Mouse (Mus musculus) hindbrain, embryonic 10.5 days (tissue): ENCODE measurements around the gene Skiv2l. TPM values are rescaled to one million over a fixed set of nuclear protein-coding genes. Genes with fewer than 3 reads are reported as not detected.
A peak's percentile ranks its signal among the peaks of the same experiment; 100 is the strongest.

Source experiments
- DNase-seq: peaks from one replicate; pipeline ENCODE4 v3.0.0-alpha.2; 2017; ENCODE audit warnings: low spot score
- H3K27ac ChIP-seq: fragments of 300-500 bp; sonication (generic); 2 replicates; pipeline ENCODE4 v1.5.1; 2016; ENCODE audit warnings: mild to moderate bottlenecking, moderate library complexity
- H3K27me3 ChIP-seq: fragments of 300-500 bp; sonication (generic); 2 replicates; pipeline ENCODE4 v1.6.1; 2016; ENCODE audit warnings: mild to moderate bottlenecking; ENCODE audit not compliant: poor library complexity, insufficient read depth, severe bottlenecking
- H3K36me3 ChIP-seq: fragments of 300-500 bp; sonication (generic); 2 replicates; pipeline ENCODE4 v1.6.1; 2016; ENCODE audit warnings: mild to moderate bottlenecking, moderate library complexity
- H3K4me1 ChIP-seq: fragments of 300-500 bp; sonication (generic); replicated peaks from 2 replicates; pipeline ENCODE4 v1.6.1; 2016; ENCODE audit warnings: mild to moderate bottlenecking
- H3K4me3 ChIP-seq: fragments of 300-500 bp; sonication (generic); 2 replicates; pipeline ENCODE4 v1.5.1; 2016; ENCODE audit warnings: mild to moderate bottlenecking, moderate library complexity
- H3K9me3 ChIP-seq: fragments of 300-500 bp; sonication (generic); 2 replicates; pipeline ENCODE4 v1.6.1; 2016; ENCODE audit warnings: mild to moderate bottlenecking, moderate library complexity
- WGBS: fragments of 180-500 bp; shearing (Covaris S2); methylation state at CpG from one replicate; pipeline ENCODE4 v1.1.7; 2016; 5-methylcytosine and 5-hydroxymethylcytosine counted together
- polyA plus RNA-seq: library from polyadenylated mRNA; unstranded; fragments of >200 nt; fragmentation: Nextera tagmentation; extraction: Ambion mirVana; gene quantifications from 2 replicates; pipeline ENCODE4 v1.2.1, GENCODE M21; 2016

The Skiv2l gene
- polyA plus RNA-seq, 1 experiment from 2014 or later: 65.1 TPM

DNA sequence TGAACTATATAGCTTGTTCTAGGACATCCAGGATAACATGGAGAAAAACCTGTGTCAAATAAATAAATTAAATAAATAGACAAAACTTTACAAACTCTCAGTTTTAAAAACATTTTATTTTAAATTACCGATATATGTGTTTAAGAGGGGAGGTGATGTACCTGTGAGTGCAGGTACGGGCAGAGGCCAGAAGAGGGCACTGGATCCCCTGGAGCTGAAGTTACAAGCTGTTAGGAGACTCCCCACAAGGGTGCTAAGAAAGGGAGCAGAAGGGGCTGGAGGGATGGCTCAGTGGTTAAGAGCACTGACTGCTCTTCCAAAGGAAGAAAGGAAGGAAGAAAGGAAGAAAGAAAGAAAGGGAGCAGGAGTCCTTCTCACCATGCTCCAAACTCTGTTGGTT is 41.4 kb upstream of the Skiv2l start:
- 94% methylated on average over 2 of the region's 2 CpGs for WGBS
- H3K9me3 ChIP-seq: peaks cover 3% of the 10 kb centered on the region; the same call in 1 of the 2 replicates
- no peak overlapping the region for H3K27ac ChIP-seq
- no peak overlapping the region for H3K4me3 ChIP-seq
- H3K4me1 ChIP-seq: peaks cover 31% of the 10 kb centered on the region
- H3K27me3 ChIP-seq: no peaks in the 10 kb centered on the region
- DNase-seq: no peak
- peaks cover 13% of the 10 kb centered on the region for H3K36me3 ChIP-seq

- Histone ChIP-seq H3K27ac (no peak overlapping the region), H3K4me3 (no peak overlapping the region), H3K27me3 (no peaks in the 10 kb centered on the region), H3K36me3 (peaks cover 1% of the 10 kb centered on the region; the same call in 1 of the 2 replicates), H3K9me3 (no peaks in the 10 kb centered on the region), H3K4me1 (peaks cover 19% of the 10 kb centered on the region)
- 85% methylated on average over 12 of the region's 12 CpGs for WGBS
- DNase-seq: no peak
Measured at GRCm38 (mm10) chr17:34890074-34890743, 40.2 kb upstream of the Skiv2l start.

GRCm38 (mm10) chr17:34887942-34888341 is 37.9 kb upstream of the Skiv2l start:
- H3K4me3 ChIP-seq: no peak overlapping the region
- no peak overlapping the region for H3K27ac ChIP-seq
- no peaks in the 10 kb centered on the region for H3K9me3 ChIP-seq
- no peaks in the 10 kb centered on the region for H3K36me3 ChIP-seq
- no peak for DNase-seq
- H3K27me3 ChIP-seq: peaks cover 8% of the 10 kb centered on the region; the same call in 1 of the 2 replicates
- WGBS: 90% methylated on average over 5 of the region's 5 CpGs
- no peaks in the 10 kb centered on the region for H3K4me1 ChIP-seq

GRCm38 (mm10) chr17:34885615-34886014 is 35.6 kb upstream of the Skiv2l start:
- Histone ChIP-seq H3K4me1 (peaks cover 8% of the 10 kb centered on the region), H3K27ac (no peak overlapping the region), H3K36me3 (no peaks in the 10 kb centered on the region), H3K4me3 (no peak overlapping the region), H3K9me3 (no peaks in the 10 kb centered on the region), H3K27me3 (peaks cover 26% of the 10 kb centered on the region)
- no peak for DNase-seq
- 84% methylated on average over 3 of the region's 3 CpGs for WGBS

GRCm38 (mm10) chr17:34884704-34885103 is 34.7 kb upstream of the Skiv2l start:
- DNase-seq: no peak
- 88% methylated on average over 6 of the region's 6 CpGs for WGBS
- Histone ChIP-seq H3K27me3 (peaks cover 26% of the 10 kb centered on the region), H3K4me3 (no peak overlapping the region), H3K27ac (no peak overlapping the region), H3K36me3 (no peaks in the 10 kb centered on the region), H3K4me1 (peaks cover 9% of the 10 kb centered on the region), H3K9me3 (no peaks in the 10 kb centered on the region)

- no peaks in the 10 kb centered on the region for H3K9me3 ChIP-seq
- no peaks in the 10 kb centered on the region for H3K36me3 ChIP-seq
- DNase-seq: no peak
- 70% methylated on average over 3 of the region's 3 CpGs for WGBS
- no peak overlapping the region for H3K27ac ChIP-seq
- peaks cover 26% of the 10 kb centered on the region for H3K27me3 ChIP-seq
- no peak overlapping the region for H3K4me3 ChIP-seq
- H3K4me1 ChIP-seq: peaks cover 13% of the 10 kb centered on the region
Measured at GRCm38 (mm10) chr17:34883332-34883731, 33.3 kb upstream of the Skiv2l start.

GRCm38 (mm10) chr17:34881683-34882310 is 31.8 kb upstream of the Skiv2l start, which contains the start of gene Gm20547:
Gm20547 (minus strand) TSS chr17:34882042.
- DNase-seq: no peak
- Histone ChIP-seq H3K4me1 (peaks cover 13% of the 10 kb centered on the region), H3K27me3 (peaks cover 26% of the 10 kb centered on the region), H3K4me3 (peak within 1 kb of the TSS; percentile 1; the same call in 1 of the 2 replicates), H3K9me3 (no peaks in the 10 kb centered on the region), H3K36me3 (no peaks in the 10 kb centered on the region), H3K27ac (no peak within 1 kb of the TSS)
- WGBS: 9% methylated on average over 15 of the region's 15 CpGs

- no peaks in the 10 kb centered on the region for H3K9me3 ChIP-seq
- no peak for DNase-seq
- no peaks in the 10 kb centered on the region for H3K36me3 ChIP-seq
- H3K27me3 ChIP-seq: peaks cover 26% of the 10 kb centered on the region
- H3K4me3 ChIP-seq: no peak overlapping the region
- peaks cover 13% of the 10 kb centered on the region for H3K4me1 ChIP-seq
- H3K27ac ChIP-seq: no peak overlapping the region
Measured at GRCm38 (mm10) chr17:34881166-34881565, 31.2 kb upstream of the Skiv2l start.

- Histone ChIP-seq H3K27ac (no peak within 1 kb of the TSS), H3K27me3 (peaks cover 26% of the 10 kb centered on the region), H3K36me3 (no peaks in the 10 kb centered on the region), H3K9me3 (no peaks in the 10 kb centered on the region), H3K4me1 (peaks cover 13% of the 10 kb centered on the region), H3K4me3 (no peak within 1 kb of the TSS)
- 66% methylated on average over 11 of the region's 11 CpGs for whole genome bisulfite sequencing
- no peak for DNase-seq
Measured at GRCm38 (mm10) chr17:34879336-34879879, 29.4 kb upstream of the Skiv2l start, which contains the start of gene Zbtb12. Zbtb12 (plus strand) TSS chr17:34879483.

DNA sequence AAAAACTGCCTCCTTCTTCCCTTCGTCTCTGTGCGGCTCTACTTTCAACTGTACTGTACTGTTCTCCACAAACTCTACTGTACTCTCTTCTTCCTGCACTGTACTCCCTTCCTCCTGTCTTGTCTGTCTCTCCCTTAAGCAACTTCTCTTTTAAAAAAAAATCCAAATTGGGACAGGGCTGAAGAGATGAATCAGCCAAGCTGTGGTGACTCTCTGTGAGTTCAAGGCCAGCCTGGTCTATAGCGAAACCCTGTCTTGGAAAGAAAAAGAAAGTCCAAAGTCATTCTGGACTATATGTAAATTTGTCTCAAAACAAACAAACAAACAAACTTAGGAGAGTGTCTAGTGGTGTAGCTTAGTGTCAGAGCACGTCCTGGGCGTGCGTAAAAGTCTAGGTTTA is 24.3 kb upstream of the Skiv2l start:
- 93% methylated on average over 6 of the region's 6 CpGs for WGBS

GRCm38 (mm10) chr17:34865981-34866380 is 16.0 kb upstream of the Skiv2l start:
- DNase-seq: no peak
- Histone ChIP-seq H3K27ac (no peak overlapping the region), H3K9me3 (no peaks in the 10 kb centered on the region), H3K4me1 (no peaks in the 10 kb centered on the region), H3K27me3 (peaks cover 6% of the 10 kb centered on the region; the same call in 1 of the 2 replicates), H3K36me3 (no peaks in the 10 kb centered on the region), H3K4me3 (no peak overlapping the region)
- 67% methylated on average over 7 of the region's 7 CpGs for WGBS

More for the DNA sequence above, 24.3 kb upstream of the Skiv2l start:
- Histone ChIP-seq H3K27ac (no peak overlapping the region), H3K27me3 (no peaks in the 10 kb centered on the region), H3K36me3 (no peaks in the 10 kb centered on the region), H3K9me3 (no peaks in the 10 kb centered on the region), H3K4me3 (no peak overlapping the region), H3K4me1 (peaks cover under 1% of the 10 kb centered on the region; the same call in 1 of the 2 replicates)
- no peak for DNase-seq

DNA sequence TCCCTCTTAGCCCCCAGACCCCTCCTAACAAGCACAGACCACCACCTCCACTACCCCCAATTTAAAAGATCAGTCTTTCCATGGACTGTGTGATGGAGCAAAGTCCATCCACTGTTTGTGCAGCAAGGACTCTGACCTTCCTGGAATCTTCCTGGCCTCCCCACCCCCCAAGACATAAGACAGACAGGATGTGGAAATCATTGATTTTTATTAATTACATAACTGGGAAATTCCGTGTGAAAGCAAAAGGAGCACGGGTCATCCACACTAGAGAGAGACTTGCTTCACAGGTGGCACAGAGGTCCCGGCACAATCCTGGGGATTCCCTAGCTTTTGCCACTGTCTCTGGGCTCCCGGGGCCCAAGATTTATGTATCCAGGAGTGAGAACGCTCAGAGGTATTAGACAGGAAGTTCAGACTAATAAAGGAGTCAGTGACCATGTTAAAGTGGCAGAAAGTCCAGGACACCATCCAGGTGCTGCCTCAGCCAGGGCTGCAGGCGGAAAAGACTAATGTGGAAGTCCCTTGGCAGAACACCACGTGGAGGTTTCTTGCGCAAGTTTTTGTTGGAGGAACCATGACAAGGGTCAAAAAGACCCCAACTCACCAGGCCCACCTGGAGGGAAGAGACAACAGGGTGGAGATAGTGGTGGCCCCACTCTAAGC is 12.5 kb upstream of the Skiv2l start, which contains the start of gene Cfb:
TSS of gene Cfb (minus strand) at position 103 of the 666 bp plus-strand sequence.
- 77% methylated on average over 8 of the region's 8 CpGs for WGBS
- H3K27ac ChIP-seq: no peak within 1 kb of the TSS
- peaks cover 6% of the 10 kb centered on the region; the same call in 1 of the 2 replicates for H3K27me3 ChIP-seq
- no peaks in the 10 kb centered on the region for H3K4me1 ChIP-seq
- H3K4me3 ChIP-seq: no peak within 1 kb of the TSS
- no peaks in the 10 kb centered on the region for H3K9me3 ChIP-seq
- peaks cover 8% of the 10 kb centered on the region for H3K36me3 ChIP-seq
- no peak for DNase-seq
